Comparison of ENCODE assay signal across 9 mouse cellular contexts in genomic region chr7:100908567-100908966, GRCm38 (mm10). TPM values are rescaled to one million over a fixed set of nuclear protein-coding genes. Genes with fewer than 3 reads are reported as not detected.
A peak's percentile ranks its signal among the peaks of the same experiment; 100 is the strongest.
DNase-seq lines count a peak whose midpoint lies in the region; ATAC-seq and TF ChIP-seq lines count a peak whose summit lies in the region.
"Had no signal": no experiment of that assay in that cellular context is flagged by ENCODE, and none has a peak within 500 bp of the region (broad histone marks: within the 10 kb centered on the region; RNA-seq: fewer than 3 reads in every experiment).

No protein-coding gene starts in this region.

- no peaks in the 10 kb centered on the region for H3K9me3 ChIP-seq in heart, embryonic 16.5 days (replicated peaks; ENCODE audit: control insufficient read depth, low read length)
- no peaks in the 10 kb centered on the region for H3K9me3 ChIP-seq in limb, embryonic 14.5 days (ENCODE audit: control insufficient read depth, low read length)
- H3K9me3 ChIP-seq: neural tube, embryonic 12.5 days had no signal

- H3K4me1 ChIP-seq in heart, embryonic 16.5 days (ENCODE audit: control insufficient read depth, insufficient read depth, low read length), result peaks cover 40% of the 10 kb centered on the region
- peaks cover 27% of the 10 kb centered on the region for H3K4me1 ChIP-seq in limb, embryonic 14.5 days (ENCODE audit: control insufficient read depth, insufficient read depth, low read length)

- no peak overlapping the region for H3K4me2 ChIP-seq in heart, embryonic 16.5 days (ENCODE audit: low read depth, low read length)
- H3K4me2 ChIP-seq in limb, embryonic 14.5 days (replicated peaks; ENCODE audit: low read depth, low read length, severe bottlenecking), result no peak overlapping the region
- H3K4me2 ChIP-seq: neural tube, embryonic 12.5 days had no signal

- H3K27ac ChIP-seq in heart, embryonic 16.5 days (ENCODE audit: low read length), result peak overlapping the region; percentile 41
- peak overlapping the region; percentile 10; the same call in 1 of the 2 replicates for H3K27ac ChIP-seq in limb, embryonic 14.5 days (replicated peaks; ENCODE audit: low read depth, low read length)
- H3K27ac ChIP-seq: neural tube, embryonic 12.5 days had no signal

- intact Hi-C loops in left cerebral cortex, postnatal 4 days (cut with DNase I), result loop anchor here (5.0 kb wide), 1 partner anchor 144 kb away; no protein-coding TSS in a partner anchor
- intact Hi-C loops in left cerebral cortex, postnatal 25 days (cut with DNase I), result loop anchor here (10.0 kb wide), 1 partner anchor 376 kb away; no protein-coding TSS in a partner anchor

- H3K4me3 ChIP-seq in heart, embryonic 16.5 days (ENCODE audit: low read length), result no peak overlapping the region
- H3K4me3 ChIP-seq in limb, embryonic 14.5 days (replicated peaks; ENCODE audit: low read length), result no peak overlapping the region
- H3K4me3 ChIP-seq: neural tube, embryonic 12.5 days had no signal

- no peak overlapping the region for H3K9ac ChIP-seq in heart, embryonic 16.5 days (ENCODE audit: low read length)
- no peak overlapping the region for H3K9ac ChIP-seq in limb, embryonic 14.5 days (ENCODE audit: low read depth, low read length, severe bottlenecking)
- H3K9ac ChIP-seq: neural tube, embryonic 12.5 days had no signal

- peak; percentile 49 for DNase-seq in left cerebral cortex, postnatal 4 days
- no peak for DNase-seq in left cerebral cortex, postnatal 25 days (ENCODE audit: low spot score in 2 of 2)
- peak; percentile 57 for DNase-seq in WW6 (ENCODE audit: low read depth, low spot score)
- no peak for DNase-seq in limb, embryonic 14.5 days (ENCODE audit: low spot score)
- DNase-seq in thymus, postnatal 25 days, result peak; percentile 30
- DNase-seq in layer of hippocampus, adult 8-10 months (ENCODE audit: low spot score in 2 of 2), result no peak

- 41% methylated on average over 8 of the region's 8 CpGs for WGBS in heart, embryonic 16.5 days
- 37% methylated on average over 8 of the region's 8 CpGs for WGBS in limb, embryonic 14.5 days

- ATAC-seq in heart, embryonic 16.5 days (replicated peaks; ENCODE audit: extremely low read depth, insufficient read depth, low FRiP score), result no peak
- ATAC-seq in limb, embryonic 14.5 days (ENCODE audit: low FRiP score, low read depth), result no peak
- no peak for ATAC-seq in erythroid progenitor cell, adult 5-6 weeks (replicated peaks; ENCODE audit: low FRiP score, poor library complexity, severe bottlenecking)

- H3K36me3 ChIP-seq in heart, embryonic 16.5 days (ENCODE audit: control insufficient read depth, insufficient read depth), result no peaks in the 10 kb centered on the region
- peaks cover 27% of the 10 kb centered on the region for H3K36me3 ChIP-seq in limb, embryonic 14.5 days (ENCODE audit: control insufficient read depth, insufficient read depth, low read length)
- H3K36me3 ChIP-seq: neural tube, embryonic 12.5 days had no signal

- TF ChIP-seq POLR2A in limb, embryonic 14.5 days (IDR thresholded peaks at IDR 0.05; ENCODE audit: borderline replicate concordance, extremely low read depth, insufficient read depth, insufficient read length), result no peak

- H3K27me3 ChIP-seq in heart, embryonic 16.5 days (ENCODE audit: control insufficient read depth, insufficient read depth, low read length), result no peaks in the 10 kb centered on the region
- H3K27me3 ChIP-seq in limb, embryonic 14.5 days (ENCODE audit: control insufficient read depth, insufficient read depth, low read length), result no peaks in the 10 kb centered on the region
- H3K27me3 ChIP-seq: neural tube, embryonic 12.5 days had no signal

RNA-seq across cellular contexts. Expression of gene Arhgef17, which starts 23.3 kb away (rescaled TPM):
- total RNA-seq in left cerebral cortex, postnatal 4 days (2021), result 10 to 100 TPM; 44.2 to 45.3 TPM
- total RNA-seq in left cerebral cortex, postnatal 25 days (2021), result 100 to 1,000 TPM; 109 to 120 TPM
- polyA plus RNA-seq in heart, embryonic 16.5 days (2015; fragmentation: Nextera tagmentation; extraction: Ambion mirVana), result 5.1 and 6.5 TPM in 2 replicates
- 42.8 and 55.2 TPM in 2 replicates for polyA plus RNA-seq in limb, embryonic 14.5 days (2012; rRNA removed)
- 15.4 and 16.4 TPM in 2 replicates for polyA plus RNA-seq in limb, embryonic 14.5 days (2014; fragmentation: Nextera tagmentation; extraction: Ambion mirVana)
- 100 to 1,000 TPM; 149 to 173 (median 162) TPM for total RNA-seq in layer of hippocampus, adult 8-10 months (2022)
- 0.42 TPM in 1 of 2 replicates, not detected in the other for total RNA-seq in erythroid progenitor cell, adult 5-6 weeks (2015; ENCODE audit: low replicate concordance)
- total RNA-seq in erythroid progenitor cell, adult 5-6 weeks (2017; ENCODE audit: low replicate concordance), result 0.08 TPM in 1 of 2 replicates, not detected in the other

RNA-seq across cellular contexts. Expression of gene Relt, which starts 45.3 kb away (rescaled TPM):
- 1 to 10 TPM; 6.3 to 7.4 TPM for total RNA-seq in left cerebral cortex, postnatal 4 days (2021)
- total RNA-seq in left cerebral cortex, postnatal 25 days (2021), result 10 to 100 TPM; 13.8 to 16.6 TPM
- polyA plus RNA-seq in heart, embryonic 16.5 days (2015; fragmentation: Nextera tagmentation; extraction: Ambion mirVana), result 4.7 and 5.0 TPM in 2 replicates
- 8.5 and 9.8 TPM in 2 replicates for polyA plus RNA-seq in limb, embryonic 14.5 days (2012; rRNA removed)
- 3.0 and 3.2 TPM in 2 replicates for polyA plus RNA-seq in limb, embryonic 14.5 days (2014; fragmentation: Nextera tagmentation; extraction: Ambion mirVana)
- 10 to 100 TPM; 11.6 to 14.1 (median 12.8) TPM for total RNA-seq in layer of hippocampus, adult 8-10 months (2022)
- 71.7 and 73.8 TPM in 2 replicates for total RNA-seq in erythroid progenitor cell, adult 5-6 weeks (2015; ENCODE audit: low replicate concordance)
- 37.1 and 40.8 TPM in 2 replicates for total RNA-seq in erythroid progenitor cell, adult 5-6 weeks (2017; ENCODE audit: low replicate concordance)

Comparison
In these comparisons a context has a peak if more than half of its experiments do, and no peak if none do; other contexts are left out.
1. DNase-seq: peak in left cerebral cortex, postnatal 4 days (single experiment), WW6 (single experiment) and thymus, postnatal 25 days (single experiment); none in left cerebral cortex, postnatal 25 days (0 of 2), limb, embryonic 14.5 days (single experiment) and layer of hippocampus, adult 8-10 months (0 of 2).
2. RNA of gene Arhgef17, which starts 23.3 kb away (total RNA-seq): 149 to 173 TPM in layer of hippocampus, adult 8-10 months, 109 to 120 TPM in left cerebral cortex, postnatal 25 days and 44.2 to 45.3 TPM in left cerebral cortex, postnatal 4 days; 0.08 to 0.42 TPM in erythroid progenitor cell, adult 5-6 weeks; every median in the first group is over 10 times any median in the second.